Mouse (Mus musculus) E14TG2a.4 (cell line): Measurements from ENCODE around the gene Nmnat2.

Experiments used
- CTCF ChIP-seq: conservative IDR thresholded peaks from 2 replicates; pipeline ENCODE4 v1.5.1; 2014; ENCODE audit warnings: low read length
- NANOG ChIP-seq: IDR thresholded peaks from 2 replicates; pipeline ENCODE4 v1.6.1; 2014; ENCODE audit warnings: borderline replicate concordance, low read length, mixed read lengths

- no peak for TF ChIP-seq NANOG
- TF ChIP-seq CTCF, result peak; percentile 45
Observed at GRCm38 (mm10) chr1:153066387-153066781, 111.6 kb downstream of the Nmnat2 start.
